In genomic region chr1:90014446-90014845, GRCm38 (mm10) we compare ENCODE assay signal across 23 mouse cellular contexts. TPM values are rescaled to one million over a fixed set of nuclear protein-coding genes. Genes with fewer than 3 reads are reported as not detected.
A peak's percentile ranks its signal among the peaks of the same experiment; 100 is the strongest.
DNase-seq lines count a peak whose midpoint lies in the region; ATAC-seq and TF ChIP-seq lines count a peak whose summit lies in the region.
"Had no signal": no experiment of that assay in that cellular context is flagged by ENCODE, and none has a peak within 500 bp of the region (broad histone marks: within the 10 kb centered on the region; RNA-seq: fewer than 3 reads in every experiment).

Asb18 (minus strand) TSS chr1:90014666.

- peak within 1 kb of the TSS; percentile 20; the same call in 1 of the 2 replicates for H3K9ac ChIP-seq in heart, adult 2 months (ENCODE audit: low read depth, low read length)
- no peak within 1 kb of the TSS for H3K9ac ChIP-seq in heart, postnatal 0 days (replicated peaks; ENCODE audit: low read depth, low read length)
- H3K9ac ChIP-seq: intestine, embryonic 15.5 days; midbrain, embryonic 13.5 days had no signal

- 44% methylated on average over 5 of the region's 5 CpGs for WGBS in heart, adult 2 months
- 23% methylated on average over 5 of the region's 5 CpGs for WGBS in heart, postnatal 0 days
- WGBS in kidney, adult 2 months, result 76% methylated on average over 5 of the region's 5 CpGs

- TF ChIP-seq EP300 in heart, adult 2 months (IDR thresholded peaks at IDR 0.05; ENCODE audit: insufficient read depth, low read depth, low read length), result 0 out of 2 replicates have a peak, but pooled peaks have one; percentile 25
- TF ChIP-seq EP300 in heart, postnatal 0 days (IDR thresholded peaks at IDR 0.05; ENCODE audit: low read depth), result no peak

- peak within 1 kb of the TSS; percentile 32 for H3K4me3 ChIP-seq in heart, adult 2 months
- H3K4me3 ChIP-seq in heart, postnatal 0 days (ENCODE audit: low read depth, low read length), result no peak within 1 kb of the TSS
- H3K4me3 ChIP-seq in kidney, adult 2 months (ENCODE audit: insufficient read depth, low read depth, low read length), result no peak within 1 kb of the TSS
- H3K4me3 ChIP-seq: embryonic facial prominence, embryonic 10.5 days; erythroblast, embryonic 14.5 days; intestine, embryonic 15.5 days; midbrain, embryonic 13.5 days; myocyte had no signal

- H3K4me2 ChIP-seq in heart, postnatal 0 days (ENCODE audit: low read depth, low read length), result no peak within 1 kb of the TSS
- H3K4me2 ChIP-seq: intestine, embryonic 15.5 days; midbrain, embryonic 13.5 days had no signal

- DNase-seq in cerebellum, adult 11-12 months, result peak; percentile 56
- peak; percentile 45 for DNase-seq in cerebellum, adult 9-10 months
- DNase-seq in heart, adult 2 months, result peak in 1 of 2 experiments; percentile 24
- DNase-seq in heart, postnatal 0 days (ENCODE audit: low spot score), result peak; percentile 45
- no peak for DNase-seq in kidney, adult 2 months
- DNase-seq in kidney, postnatal 14 days, result no peak
- DNase-seq in right cerebral cortex, postnatal 14 days, result no peak
- DNase-seq: adrenal gland, postnatal 25 days; kidney, postnatal 4 days; lung, adult 2 months; thymus, postnatal 25 days had no signal

- no peaks in the 10 kb centered on the region for H3K27me3 ChIP-seq in heart, adult 2 months (ENCODE audit: control insufficient read depth, insufficient read depth, low read length)
- H3K27me3 ChIP-seq in heart, postnatal 0 days (ENCODE audit: control insufficient read depth, insufficient read depth, low read length), result no peaks in the 10 kb centered on the region
- no peaks in the 10 kb centered on the region for H3K27me3 ChIP-seq in kidney, adult 2 months (replicated peaks; ENCODE audit: control insufficient read depth, insufficient read depth, low read length)
- H3K27me3 ChIP-seq: intestine, embryonic 15.5 days; midbrain, embryonic 13.5 days had no signal

- H3K9me3 ChIP-seq in heart, postnatal 0 days (replicated peaks; ENCODE audit: control insufficient read depth, low read length), result no peaks in the 10 kb centered on the region
- H3K9me3 ChIP-seq: intestine, embryonic 15.5 days; midbrain, embryonic 13.5 days had no signal

- intact Hi-C loops in heart, adult 2 months (cut with DNase I), result no loop called here

- peaks cover 5% of the 10 kb centered on the region; the same call in 1 of the 2 replicates for H3K4me1 ChIP-seq in heart, adult 2 months (ENCODE audit: control insufficient read depth, insufficient read depth, low read length)
- peaks cover 9% of the 10 kb centered on the region; the same call in 1 of the 2 replicates for H3K4me1 ChIP-seq in heart, postnatal 0 days (ENCODE audit: control insufficient read depth, insufficient read depth)
- no peaks in the 10 kb centered on the region for H3K4me1 ChIP-seq in kidney, adult 2 months (ENCODE audit: control insufficient read depth, insufficient read depth, low read length)
- H3K4me1 ChIP-seq: embryonic facial prominence, embryonic 10.5 days; intestine, embryonic 15.5 days; midbrain, embryonic 13.5 days had no signal

- ATAC-seq in cerebellum, adult (ENCODE audit: insufficient number of reproducible peaks, low FRiP score, low TSS enrichment), result no peak
- peak; percentile 86 for ATAC-seq in heart, postnatal 0 days (ENCODE audit: insufficient read depth, low read depth)
- ATAC-seq: intestine, embryonic 15.5 days; midbrain, embryonic 13.5 days had no signal

- no peak for TF ChIP-seq CTCF in heart, adult 2 months (IDR thresholded peaks at IDR 0.05)
- no peak for TF ChIP-seq CTCF in heart, postnatal 0 days (IDR thresholded peaks at IDR 0.05; ENCODE audit: low read depth)
- no peak for TF ChIP-seq CTCF in kidney, adult 2 months (conservative IDR thresholded peaks at IDR 0.05; ENCODE audit: insufficient read depth, insufficient read length, low read depth, low read length)

- peak; percentile 69 for TF ChIP-seq POLR2A in heart, adult 2 months (IDR thresholded peaks at IDR 0.05; ENCODE audit: insufficient read depth, low read depth, low read length)
- TF ChIP-seq POLR2A in kidney, adult 2 months (IDR thresholded peaks at IDR 0.05; ENCODE audit: low read depth, low read length), result no peak

- peak within 1 kb of the TSS; percentile 76 for H3K27ac ChIP-seq in heart, adult 2 months
- peak within 1 kb of the TSS; percentile 7 for H3K27ac ChIP-seq in heart, postnatal 0 days (ENCODE audit: low read depth)
- H3K27ac ChIP-seq in kidney, adult 2 months (ENCODE audit: insufficient read depth, low read depth, low read length), result no peak within 1 kb of the TSS
- H3K27ac ChIP-seq: embryonic facial prominence, embryonic 10.5 days; intestine, embryonic 15.5 days; macrophage; midbrain, embryonic 13.5 days; stomach, postnatal 0 days had no signal

- no peaks in the 10 kb centered on the region for H3K79me2 ChIP-seq in heart, adult 2 months (replicated peaks; ENCODE audit: control insufficient read depth, insufficient read depth, low read length)

- no peaks in the 10 kb centered on the region for H3K36me3 ChIP-seq in heart, adult 2 months (ENCODE audit: control insufficient read depth, insufficient read depth, low read length)
- H3K36me3 ChIP-seq in heart, postnatal 0 days (replicated peaks; ENCODE audit: control insufficient read depth, insufficient read depth, low read length), result no peaks in the 10 kb centered on the region
- no peaks in the 10 kb centered on the region for H3K36me3 ChIP-seq in kidney, adult 2 months (ENCODE audit: control insufficient read depth, insufficient read depth, low read length)
- H3K36me3 ChIP-seq: embryonic facial prominence, embryonic 10.5 days; intestine, embryonic 15.5 days; midbrain, embryonic 13.5 days had no signal

RNA-seq across cellular contexts. Expression of gene Asb18, which starts in this region (rescaled TPM):
- 10 to 100 TPM; 20.7 to 22.9 TPM for total RNA-seq in heart, adult 2 months (2021)
- polyA plus RNA-seq in heart, adult 2 months (2012; rRNA removed), result 35.3 and 38.2 TPM in 2 replicates
- 5.9 and 17.3 TPM in 2 replicates for total RNA-seq in heart, postnatal 0 days (2014; rRNA removed; ENCODE audit: low replicate concordance)
- polyA plus RNA-seq in heart, postnatal 0 days (2015; fragmentation: Nextera tagmentation; extraction: Ambion mirVana), result 1.6 and 2.0 TPM in 2 replicates
- 0.81 TPM in 1 of 2 replicates, not detected in the other for polyA plus RNA-seq in kidney, adult 2 months (2012; rRNA removed)
- total RNA-seq: adrenal gland, postnatal 25 days; CH12.LX; liver, adult 2 months; neutrophil, adult 5-6 weeks had no signal
- polyA plus RNA-seq: erythroblast, embryonic 14.5 days; intestine, embryonic 15.5 days; liver, adult 2 months; macrophage; spleen, adult 2 months; stomach, postnatal 0 days had no signal

Comparison
In these comparisons a context has a peak if more than half of its experiments do, and no peak if none do; other contexts are left out.
1. RNA of gene Asb18 (polyA plus RNA-seq): 35.3 to 38.2 TPM in heart, adult 2 months; 1.6 to 2.0 TPM in heart, postnatal 0 days and 0.81 TPM in kidney, adult 2 months; every median in the first group is over 10 times any median in the second.
2. DNase-seq: peak in cerebellum, adult 11-12 months (single experiment), cerebellum, adult 9-10 months (single experiment) and heart, postnatal 0 days (single experiment); none in kidney, adult 2 months (single experiment), kidney, postnatal 14 days (single experiment) and right cerebral cortex, postnatal 14 days (single experiment).